Mouse (Mus musculus) embryonic facial prominence, embryonic 15.5 days (tissue): ENCODE measurements at regions not wholly inside any gene's neighbourhood (a gene's known extent, or its start where the extent isn't known, plus 50 kb on each side); places are given as distances from the start of the nearest gene placed in this dataset.

ENCODE experiments used
- ATAC-seq: fragments of 200-750 bp; cut with Nextera tagmentation; 2 replicates; pipeline ENCODE4 v1.8.0; 2017; ENCODE audit warnings: low read depth, moderate TSS enrichment; ENCODE audit not compliant: insufficient number of reproducible peaks, low FRiP score, low TSS enrichment
- H3K27ac ChIP-seq: fragments of 300-500 bp; sonication (generic); replicated peaks from 2 replicates; pipeline ENCODE4 v1.5.1; 2015; ENCODE audit warnings: mild to moderate bottlenecking, inconsistent platforms
- H3K27me3 ChIP-seq: fragments of 300-500 bp; sonication (generic); 2 replicates; pipeline ENCODE4 v1.6.1; 2015; ENCODE audit warnings: inconsistent platforms
- H3K36me3 ChIP-seq: fragments of 300-500 bp; sonication (generic); 2 replicates; pipeline ENCODE4 v1.6.1; 2015; ENCODE audit warnings: mild to moderate bottlenecking, inconsistent platforms
- H3K4me1 ChIP-seq: fragments of 300-500 bp; sonication (generic); 2 replicates; pipeline ENCODE4 v1.6.1; 2015; ENCODE audit warnings: inconsistent platforms
- H3K4me2 ChIP-seq: fragments of 300-500 bp; sonication (generic); replicated peaks from 2 replicates; pipeline ENCODE4 v1.6.1; 2015; ENCODE audit warnings: mild to moderate bottlenecking, inconsistent platforms
- H3K4me3 ChIP-seq: fragments of 300-500 bp; sonication (generic); replicated peaks from 2 replicates; pipeline ENCODE4 v1.5.1; 2015; ENCODE audit warnings: mild to moderate bottlenecking, inconsistent platforms
- H3K9ac ChIP-seq: fragments of 300-500 bp; sonication (generic); 2 replicates; pipeline ENCODE4 v1.6.1; 2015; ENCODE audit warnings: inconsistent platforms
- H3K9me3 ChIP-seq: fragments of 300-500 bp; sonication (generic); replicated peaks from 2 replicates; pipeline ENCODE4 v1.6.1; 2016; ENCODE audit warnings: inconsistent platforms
- WGBS: fragments of 180-500 bp; shearing (Covaris S2); methylation state at CpG from one replicate; pipeline ENCODE4 v1.1.7; 2015; 5-methylcytosine and 5-hydroxymethylcytosine counted together

DNA sequence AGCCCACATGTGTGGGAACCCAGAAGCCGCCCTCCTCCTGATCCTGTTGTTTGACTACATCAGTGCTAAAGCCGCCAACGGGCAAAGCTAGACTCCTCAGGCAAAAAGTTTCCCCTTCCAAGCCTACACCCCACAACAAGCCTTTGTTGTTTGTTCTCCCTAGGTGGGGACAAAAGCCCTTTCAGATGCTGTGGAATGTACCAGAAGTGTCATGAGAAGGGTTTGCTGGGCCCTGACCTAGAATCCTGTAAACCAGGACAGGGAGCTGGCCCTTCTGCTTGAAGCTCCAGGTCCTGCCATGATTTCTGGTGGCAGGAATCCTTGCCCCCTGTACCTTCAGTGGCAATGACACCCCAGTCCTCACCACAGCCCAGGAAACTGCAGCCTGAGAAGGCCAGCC is 69.5 kb upstream of the Epcam start:
- no peaks in the 10 kb centered on the region for H3K27me3 ChIP-seq
- WGBS, result 30% methylated on average over 3 of the region's 3 CpGs
- no peak overlapping the region for H3K4me3 ChIP-seq
- ATAC-seq, result no peak
- no peak overlapping the region for H3K4me2 ChIP-seq
- H3K27ac ChIP-seq, result no peak overlapping the region
- no peak overlapping the region for H3K9ac ChIP-seq
- peaks cover 15% of the 10 kb centered on the region for H3K4me1 ChIP-seq
- no peaks in the 10 kb centered on the region for H3K36me3 ChIP-seq
- H3K9me3 ChIP-seq, result no peaks in the 10 kb centered on the region

DNA sequence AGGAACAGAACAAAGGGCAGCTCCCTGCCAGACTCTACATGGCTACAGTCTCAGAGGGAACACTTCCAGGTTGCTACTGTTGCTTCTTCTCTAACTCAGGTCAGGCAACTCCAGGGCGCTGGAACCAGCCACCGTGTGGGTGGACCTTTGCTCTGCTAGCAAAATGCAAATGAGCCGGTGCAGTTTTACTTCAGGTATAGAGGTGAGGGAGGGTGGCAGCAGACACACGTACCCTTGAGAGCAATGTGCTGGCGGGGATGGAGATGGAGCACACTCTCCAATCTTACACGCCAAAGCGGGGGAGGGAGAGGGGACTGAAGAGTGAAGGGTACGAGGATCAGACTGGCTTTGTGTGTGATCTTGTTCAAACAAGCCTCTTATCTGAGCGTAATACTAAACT is 68.8 kb upstream of the Epcam start:
- Histone ChIP-seq H3K9ac (no peak overlapping the region), H3K9me3 (no peaks in the 10 kb centered on the region), H3K4me1 (peaks cover 19% of the 10 kb centered on the region), H3K36me3 (no peaks in the 10 kb centered on the region), H3K4me3 (no peak overlapping the region), H3K27me3 (no peaks in the 10 kb centered on the region), H3K27ac (no peak overlapping the region), H3K4me2 (no peak overlapping the region)
- WGBS, result 34% methylated on average over 9 of the region's 9 CpGs
- ATAC-seq, result no peak

DNA sequence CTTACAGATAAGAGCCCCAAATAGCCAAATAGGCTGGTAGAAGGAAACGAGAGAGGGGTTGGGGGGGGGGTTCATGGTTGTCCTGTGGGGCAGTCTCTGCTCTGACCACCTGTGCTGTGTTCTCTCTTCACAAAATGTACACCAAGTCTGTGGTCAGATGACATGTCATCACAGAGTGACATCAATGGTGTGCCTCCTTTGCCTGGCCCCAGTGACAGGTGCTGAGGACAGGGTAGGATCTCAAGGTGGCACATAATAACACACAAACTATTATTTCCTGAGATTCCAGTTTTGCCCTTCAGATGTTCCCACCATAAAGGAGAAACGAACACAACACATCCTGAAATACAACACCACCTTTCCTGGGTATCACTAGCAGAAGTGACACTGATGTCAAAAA is 68.3 kb upstream of the Epcam start:
- H3K4me1 ChIP-seq, result peaks cover 19% of the 10 kb centered on the region
- H3K9ac ChIP-seq, result no peak overlapping the region
- ATAC-seq, result no peak
- H3K27me3 ChIP-seq, result no peaks in the 10 kb centered on the region
- H3K4me2 ChIP-seq, result no peak overlapping the region
- H3K4me3 ChIP-seq, result no peak overlapping the region
- H3K27ac ChIP-seq, result no peak overlapping the region
- H3K9me3 ChIP-seq, result no peaks in the 10 kb centered on the region
- H3K36me3 ChIP-seq, result no peaks in the 10 kb centered on the region
- 33% methylated on average over 2 of the region's 2 CpGs for WGBS

DNA sequence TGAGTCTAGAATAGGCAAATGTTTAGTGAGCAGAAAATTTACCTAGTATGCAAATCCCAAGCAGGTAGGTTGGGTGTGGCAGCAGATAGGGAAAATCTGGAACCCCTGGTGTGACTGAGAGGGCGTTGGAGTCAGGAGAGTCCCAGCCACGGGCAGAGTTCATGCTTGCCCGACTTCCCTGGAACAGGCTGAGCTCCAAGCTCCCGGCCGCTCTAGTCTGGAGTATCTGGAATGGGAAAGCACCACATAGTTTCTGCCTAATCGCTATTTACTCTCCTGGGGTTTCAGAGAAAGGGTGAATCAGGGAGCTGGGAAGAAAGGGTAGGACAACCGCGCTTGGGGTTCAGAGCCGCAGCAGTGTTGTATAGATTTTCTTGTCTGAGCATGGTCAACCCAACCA is 65.8 kb upstream of the Epcam start:
- no peak for ATAC-seq
- no peak overlapping the region for H3K4me2 ChIP-seq
- H3K4me1 ChIP-seq, result peaks cover 19% of the 10 kb centered on the region
- no peak overlapping the region for H3K9ac ChIP-seq
- H3K27ac ChIP-seq, result no peak overlapping the region
- no peaks in the 10 kb centered on the region for H3K9me3 ChIP-seq
- 0 out of 2 replicates have a peak, but pooled peaks cover 3% of the 10 kb centered on the region for H3K27me3 ChIP-seq
- WGBS, result 71% methylated on average over 9 of the region's 9 CpGs
- H3K4me3 ChIP-seq, result no peak overlapping the region
- H3K36me3 ChIP-seq, result no peaks in the 10 kb centered on the region

DNA sequence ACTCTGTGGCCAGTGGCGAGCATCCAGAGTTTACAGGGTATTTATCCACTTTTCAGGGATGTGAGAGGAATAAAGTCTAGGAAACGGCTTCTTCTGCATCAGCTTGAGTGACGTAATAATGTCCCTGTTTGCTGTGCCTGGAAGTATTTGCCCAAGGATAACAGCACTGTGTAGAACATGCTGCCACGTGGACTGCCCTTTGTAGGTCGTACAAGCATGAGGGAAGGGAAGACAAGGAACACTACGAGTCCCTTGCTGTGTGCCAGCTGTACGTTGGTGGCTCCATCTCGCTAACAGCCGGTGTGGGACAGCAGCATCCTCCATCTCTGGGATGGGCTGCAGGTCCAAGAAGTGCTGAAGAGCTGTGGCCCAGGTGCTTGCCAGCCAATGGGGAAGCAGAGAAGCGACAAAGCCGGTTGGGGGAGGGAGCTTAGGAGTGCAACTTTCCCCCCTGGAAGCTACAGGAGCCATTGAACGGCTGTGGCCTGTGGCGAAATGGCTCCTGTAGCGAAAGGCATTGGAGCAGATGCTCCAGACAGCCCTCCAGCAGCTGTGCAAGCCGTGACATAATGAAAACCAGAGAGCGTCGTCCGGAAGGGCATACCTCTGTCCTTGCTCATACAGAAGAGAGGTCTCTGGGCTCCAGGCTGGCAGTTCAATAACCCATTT is 65.0 kb upstream of the Epcam start:
- peaks cover 19% of the 10 kb centered on the region for H3K4me1 ChIP-seq
- H3K4me2 ChIP-seq, result peak overlapping the region; percentile 47
- no peak for ATAC-seq
- no peak overlapping the region for H3K9ac ChIP-seq
- H3K4me3 ChIP-seq, result peak overlapping the region; percentile 25
- H3K27ac ChIP-seq, result 0 out of 2 replicates have a peak overlapping the region, but pooled peaks have one; percentile 65
- H3K36me3 ChIP-seq, result no peaks in the 10 kb centered on the region
- 0 out of 2 replicates have a peak, but pooled peaks cover 3% of the 10 kb centered on the region for H3K27me3 ChIP-seq
- WGBS, result 32% methylated on average over 18 of the region's 18 CpGs
- no peaks in the 10 kb centered on the region for H3K9me3 ChIP-seq

DNA sequence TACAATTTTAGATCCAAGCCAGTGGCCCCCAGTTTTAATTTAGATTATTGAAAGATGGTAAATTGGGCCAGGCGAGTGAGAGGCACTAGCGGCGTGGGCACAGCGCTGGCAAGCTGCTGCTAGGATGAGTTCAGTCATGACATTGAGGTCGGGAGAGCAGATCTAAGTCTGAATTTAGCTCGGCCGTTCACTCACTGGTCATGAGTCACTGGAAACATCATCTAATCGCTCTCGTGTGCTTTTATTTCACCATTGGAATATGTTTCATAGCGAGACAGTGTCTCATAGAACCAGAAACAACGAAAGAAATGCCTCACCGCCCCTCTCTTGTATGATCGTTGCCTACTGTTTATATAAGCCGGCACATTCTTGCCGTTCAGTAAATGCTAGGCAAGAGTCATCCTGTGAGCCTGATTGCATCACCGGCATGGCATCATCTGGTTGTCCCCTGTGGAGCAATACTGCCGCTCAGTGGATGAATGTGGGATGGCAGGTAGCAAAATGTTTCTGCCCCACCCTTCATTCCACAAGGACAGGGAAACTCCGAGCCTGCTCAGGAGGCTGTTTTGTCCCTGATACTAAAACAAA is 64.3 kb upstream of the Epcam start:
- peaks cover 19% of the 10 kb centered on the region for H3K4me1 ChIP-seq
- 4% methylated on average over 18 of the region's 18 CpGs for WGBS
- H3K9me3 ChIP-seq, result no peaks in the 10 kb centered on the region
- 0 out of 2 replicates have a peak overlapping the region, but pooled peaks have one; percentile 65 for H3K27ac ChIP-seq
- H3K4me2 ChIP-seq, result peak overlapping the region; percentile 47
- H3K36me3 ChIP-seq, result no peaks in the 10 kb centered on the region
- H3K9ac ChIP-seq, result no peak overlapping the region
- H3K4me3 ChIP-seq, result peak overlapping the region; percentile 25
- H3K27me3 ChIP-seq, result 0 out of 2 replicates have a peak, but pooled peaks cover 3% of the 10 kb centered on the region
- peak; percentile 72 for ATAC-seq

DNA sequence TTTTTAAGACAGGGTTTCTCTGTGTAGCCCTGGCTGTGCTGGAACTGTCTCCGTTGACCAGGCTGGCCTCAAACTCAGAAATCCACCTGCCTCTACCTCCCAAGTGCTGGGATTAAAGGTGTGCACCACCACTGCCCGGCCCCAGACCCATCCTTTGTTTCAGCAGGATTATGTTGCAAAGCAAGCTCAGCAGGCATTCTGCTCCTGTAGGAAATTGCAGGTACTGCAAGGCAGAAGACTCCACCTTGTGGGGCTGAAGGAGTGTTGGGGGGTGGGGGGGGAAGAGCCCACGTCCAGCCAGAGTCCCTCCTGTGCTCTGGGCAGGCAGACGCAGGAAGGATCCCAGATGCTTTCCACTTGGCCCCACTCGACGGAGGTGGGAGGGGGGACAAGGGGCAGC is 52.2 kb upstream of the Epcam start:
- no peaks in the 10 kb centered on the region for H3K4me1 ChIP-seq
- H3K36me3 ChIP-seq, result no peaks in the 10 kb centered on the region
- ATAC-seq, result no peak
- H3K9ac ChIP-seq, result no peak overlapping the region
- H3K27me3 ChIP-seq, result no peaks in the 10 kb centered on the region
- H3K27ac ChIP-seq, result no peak overlapping the region
- H3K4me3 ChIP-seq, result no peak overlapping the region
- no peak overlapping the region for H3K4me2 ChIP-seq
- 43% methylated on average over 6 of the region's 6 CpGs for WGBS
- H3K9me3 ChIP-seq, result 0 out of 2 replicates have a peak, but pooled peaks cover 5% of the 10 kb centered on the region

DNA sequence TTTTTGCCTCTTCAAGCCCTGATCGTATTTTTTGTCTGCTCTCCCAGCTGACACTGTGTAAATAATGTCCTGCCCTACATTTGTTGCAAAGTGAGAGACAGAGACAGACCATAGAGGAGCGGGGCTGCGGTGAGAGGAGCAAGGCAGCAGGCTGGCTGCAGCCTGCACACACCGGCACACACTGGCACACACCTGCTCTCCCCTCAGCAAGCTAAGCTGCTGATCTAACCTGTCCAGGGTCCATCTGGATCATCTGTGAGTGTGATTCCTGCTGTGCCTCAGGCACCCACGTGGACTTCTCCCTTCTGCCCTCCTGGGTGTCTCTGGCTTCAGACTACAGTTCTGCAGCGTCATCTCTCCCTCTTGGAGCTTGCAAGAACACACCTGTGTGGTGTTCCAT is 50.4 kb upstream of the Epcam start:
- Histone ChIP-seq H3K9ac (no peak overlapping the region), H3K4me3 (no peak overlapping the region), H3K36me3 (no peaks in the 10 kb centered on the region), H3K27me3 (no peaks in the 10 kb centered on the region), H3K4me2 (no peak overlapping the region), H3K4me1 (no peaks in the 10 kb centered on the region), H3K9me3 (0 out of 2 replicates have a peak, but pooled peaks cover 5% of the 10 kb centered on the region), H3K27ac (no peak overlapping the region)
- ATAC-seq, result no peak; the same call in 1 of the 2 replicates
- WGBS, result 60% methylated on average over 6 of the region's 6 CpGs
